Mouse (Mus musculus): ENCODE measurements around the gene Cort. TPM values are rescaled to one million over a fixed set of nuclear protein-coding genes. Genes with fewer than 3 reads are reported as not detected.
"Not testable (repeated sequence)": the region's sequence is repeated elsewhere in the genome, so short reads cannot be mapped to it uniquely, and the experiment has no call there.

Cort gene
- not detected in 2 replicates for polyA plus RNA-seq (2015; fragmentation: Nextera tagmentation; extraction: Ambion mirVana)

DNA sequence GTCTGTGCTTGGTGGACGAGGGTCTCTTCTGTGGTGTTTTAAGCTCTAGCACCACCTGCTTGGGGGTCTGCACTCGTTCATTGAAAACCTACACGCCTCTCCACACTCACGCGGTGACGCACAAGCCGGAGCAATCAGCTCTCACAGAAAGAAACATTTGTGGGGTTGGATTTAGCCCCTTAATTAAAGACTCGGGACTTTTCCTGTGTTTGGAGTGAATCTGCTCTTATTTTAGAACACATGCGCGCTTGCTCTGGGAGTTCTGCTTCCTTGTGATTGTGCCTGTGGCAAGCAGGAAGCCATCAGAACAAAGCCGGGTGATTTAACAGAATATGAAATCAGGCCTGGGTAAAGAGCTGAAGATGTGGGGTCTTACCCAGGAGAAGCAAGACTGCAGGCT, at the start of gene Cort:
Cort (minus strand) TSS at position 101 of the 400 bp plus-strand sequence.
- Histone ChIP-seq H3K27ac (ENCODE audit: low read length) (no peak within 1 kb of the TSS), H3K4me2 (ENCODE audit: low read depth, low read length) (no peak within 1 kb of the TSS), H3K4me3 (replicated peaks; ENCODE audit: low read length) (no peak within 1 kb of the TSS), H3K27me3 (ENCODE audit: control insufficient read depth, insufficient read depth, low read length) (no peaks in the 10 kb centered on the region), H3K36me3 (ENCODE audit: control insufficient read depth, insufficient read depth, low read length) (no peaks in the 10 kb centered on the region), H3K9ac (ENCODE audit: low read length) (no peak within 1 kb of the TSS), H3K9me3 (replicated peaks; ENCODE audit: control insufficient read depth, low read length) (no peaks in the 10 kb centered on the region), H3K4me1 (ENCODE audit: control insufficient read depth, insufficient read depth, low read length) (no peaks in the 10 kb centered on the region)
- no peak for ATAC-seq (ENCODE audit: insufficient read depth, low FRiP score)
- WGBS = 76% methylated on average over 11 of the region's 11 CpGs

DNA sequence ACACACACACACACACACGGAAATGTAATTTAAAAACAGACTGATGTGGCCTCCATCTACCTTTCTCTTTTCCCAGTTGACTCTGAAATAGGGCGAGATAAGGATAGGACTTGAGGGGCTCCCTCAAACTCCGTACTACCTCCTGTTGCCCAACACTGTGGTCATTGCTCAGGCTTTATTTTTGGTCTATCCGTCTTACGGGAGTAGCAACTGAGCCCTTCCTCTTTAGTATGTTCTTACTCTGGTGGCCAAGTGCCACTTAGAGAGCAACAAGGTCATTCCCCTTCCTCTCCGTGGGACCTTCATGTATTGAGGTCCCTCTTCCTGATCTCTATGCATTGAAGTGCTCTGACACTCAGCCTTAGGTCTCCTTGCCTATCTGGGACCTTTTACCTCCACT, 47.1 kb upstream of the Cort start:
- H3K9ac ChIP-seq (ENCODE audit: low read length) = no peak overlapping the region
- no peak overlapping the region for H3K4me2 ChIP-seq (ENCODE audit: low read depth, low read length)
- no peaks in the 10 kb centered on the region for H3K27me3 ChIP-seq (ENCODE audit: control insufficient read depth, insufficient read depth, low read length)
- 86% methylated on average over 6 of the region's 6 CpGs for WGBS
- H3K4me1 ChIP-seq (ENCODE audit: control insufficient read depth, insufficient read depth, low read length) = peaks cover 8% of the 10 kb centered on the region
- no peaks in the 10 kb centered on the region for H3K9me3 ChIP-seq (replicated peaks; ENCODE audit: control insufficient read depth, low read length)
- no peak overlapping the region for H3K27ac ChIP-seq (ENCODE audit: low read length)
- no peak overlapping the region for H3K4me3 ChIP-seq (replicated peaks; ENCODE audit: low read length)
- no peak for ATAC-seq (ENCODE audit: insufficient read depth, low FRiP score)
- H3K36me3 ChIP-seq (ENCODE audit: control insufficient read depth, insufficient read depth, low read length) = no peaks in the 10 kb centered on the region

GRCm38 (mm10) chr4:149172666-149173065, 46.1 kb upstream of the Cort start:
- no peak overlapping the region for H3K4me2 ChIP-seq (ENCODE audit: low read depth, low read length)
- no peaks in the 10 kb centered on the region for H3K36me3 ChIP-seq (ENCODE audit: control insufficient read depth, insufficient read depth, low read length)
- H3K4me1 ChIP-seq (ENCODE audit: control insufficient read depth, insufficient read depth, low read length) = peaks cover 8% of the 10 kb centered on the region
- H3K27ac ChIP-seq (ENCODE audit: low read length) = peak overlapping the region; percentile 79
- ATAC-seq (ENCODE audit: insufficient read depth, low FRiP score) = no peak
- no peaks in the 10 kb centered on the region for H3K27me3 ChIP-seq (ENCODE audit: control insufficient read depth, insufficient read depth, low read length)
- H3K9me3 ChIP-seq (replicated peaks; ENCODE audit: control insufficient read depth, low read length) = no peaks in the 10 kb centered on the region
- 53% methylated on average over 2 of the region's 2 CpGs for WGBS
- H3K9ac ChIP-seq (ENCODE audit: low read length) = 0 out of 2 replicates have a peak overlapping the region, but pooled peaks have one; percentile 5
- H3K4me3 ChIP-seq (replicated peaks; ENCODE audit: low read length) = no peak overlapping the region

- Histone ChIP-seq H3K36me3 (ENCODE audit: control insufficient read depth, insufficient read depth, low read length) (no peaks in the 10 kb centered on the region), H3K4me2 (ENCODE audit: low read depth, low read length) (no peak overlapping the region), H3K27ac (ENCODE audit: low read length) (peak overlapping the region; percentile 92), H3K27me3 (ENCODE audit: control insufficient read depth, insufficient read depth, low read length) (no peaks in the 10 kb centered on the region), H3K4me3 (replicated peaks; ENCODE audit: low read length) (no peak overlapping the region), H3K4me1 (ENCODE audit: control insufficient read depth, insufficient read depth, low read length) (peaks cover 8% of the 10 kb centered on the region), H3K9me3 (replicated peaks; ENCODE audit: control insufficient read depth, low read length) (no peaks in the 10 kb centered on the region), H3K9ac (ENCODE audit: low read length) (peak overlapping the region; percentile 11; the same call in 1 of the 2 replicates)
- 74% methylated on average over 5 of the region's 5 CpGs for WGBS
- ATAC-seq (ENCODE audit: insufficient read depth, low FRiP score) = no peak
Measured at GRCm38 (mm10) chr4:149172083-149172482, 45.5 kb upstream of the Cort start.

DNA sequence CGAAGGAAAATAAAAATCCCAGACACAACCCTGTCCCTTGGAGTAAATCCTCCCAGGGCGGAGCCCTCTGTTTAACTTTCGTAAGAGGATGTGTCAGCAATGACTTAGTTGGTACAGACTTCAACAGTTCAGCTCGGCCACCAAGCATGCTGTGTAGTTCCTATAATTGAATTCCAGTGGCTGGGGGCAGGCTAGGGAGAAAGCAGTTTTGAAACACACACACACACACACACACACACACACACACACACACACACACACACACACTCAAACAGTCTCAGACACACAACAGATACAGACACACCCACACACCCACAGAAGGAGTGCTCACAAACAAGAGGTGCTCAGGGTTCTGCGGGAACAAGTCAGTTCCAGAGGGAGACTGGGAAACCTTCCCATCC, 45.0 kb upstream of the Cort start:
- Histone ChIP-seq H3K36me3 (ENCODE audit: control insufficient read depth, insufficient read depth, low read length) (no peaks in the 10 kb centered on the region), H3K9ac (ENCODE audit: low read length) (no peak overlapping the region), H3K4me2 (ENCODE audit: low read depth, low read length) (no peak overlapping the region), H3K4me3 (replicated peaks; ENCODE audit: low read length) (no peak overlapping the region), H3K4me1 (ENCODE audit: control insufficient read depth, insufficient read depth, low read length) (peaks cover 8% of the 10 kb centered on the region), H3K9me3 (replicated peaks; ENCODE audit: control insufficient read depth, low read length) (no peaks in the 10 kb centered on the region), H3K27ac (ENCODE audit: low read length) (peak overlapping the region; percentile 92), H3K27me3 (ENCODE audit: control insufficient read depth, insufficient read depth, low read length) (no peaks in the 10 kb centered on the region)
- ATAC-seq (ENCODE audit: insufficient read depth, low FRiP score) = no peak
- whole genome bisulfite sequencing = 42% methylated on average over 5 of the region's 5 CpGs

GRCm38 (mm10) chr4:149170394-149170931, 43.9 kb upstream of the Cort start:
- WGBS = 38% methylated on average over 7 of the region's 7 CpGs
- peak overlapping the region; percentile 23; the same call in 1 of the 2 replicates for H3K9ac ChIP-seq (ENCODE audit: low read length)

GRCm38 (mm10) chr4:149169926-149170325, 43.4 kb upstream of the Cort start:
- Histone ChIP-seq H3K27ac (ENCODE audit: low read length) (peak overlapping the region; percentile 92), H3K9ac (ENCODE audit: low read length) (peak overlapping the region; percentile 23; the same call in 1 of the 2 replicates), H3K4me1 (ENCODE audit: control insufficient read depth, insufficient read depth, low read length) (peaks cover 16% of the 10 kb centered on the region)
- 56% methylated on average over 7 of the region's 8 CpGs for WGBS
- not testable (repeated sequence) for H3K36me3 ChIP-seq (ENCODE audit: control insufficient read depth, insufficient read depth, low read length); ATAC-seq (ENCODE audit: insufficient read depth, low FRiP score); H3K4me3 ChIP-seq (replicated peaks; ENCODE audit: low read length); H3K9me3 ChIP-seq (replicated peaks; ENCODE audit: control insufficient read depth, low read length); H3K27me3 ChIP-seq (ENCODE audit: control insufficient read depth, insufficient read depth, low read length); H3K4me2 ChIP-seq (ENCODE audit: low read depth, low read length)

More at GRCm38 (mm10) chr4:149170394-149170931, 43.9 kb upstream of the Cort start:
- Histone ChIP-seq H3K4me1 (ENCODE audit: control insufficient read depth, insufficient read depth, low read length) (peaks cover 13% of the 10 kb centered on the region), H3K4me3 (replicated peaks; ENCODE audit: low read length) (no peak overlapping the region), H3K27ac (ENCODE audit: low read length) (peak overlapping the region; percentile 92), H3K4me2 (ENCODE audit: low read depth, low read length) (0 out of 2 replicates have a peak overlapping the region, but pooled peaks have one; percentile 27), H3K27me3 (ENCODE audit: control insufficient read depth, insufficient read depth, low read length) (no peaks in the 10 kb centered on the region), H3K36me3 (ENCODE audit: control insufficient read depth, insufficient read depth, low read length) (no peaks in the 10 kb centered on the region), H3K9me3 (replicated peaks; ENCODE audit: control insufficient read depth, low read length) (no peaks in the 10 kb centered on the region)
- ATAC-seq (ENCODE audit: insufficient read depth, low FRiP score) = peak; percentile 22; the same call in 1 of the 2 replicates

GRCm38 (mm10) chr4:149168016-149168415, 41.5 kb upstream of the Cort start:
- ATAC-seq (ENCODE audit: insufficient read depth, low FRiP score) = no peak
- no peak overlapping the region for H3K27ac ChIP-seq (ENCODE audit: low read length)
- H3K9me3 ChIP-seq (replicated peaks; ENCODE audit: control insufficient read depth, low read length) = no peaks in the 10 kb centered on the region
- H3K27me3 ChIP-seq (ENCODE audit: control insufficient read depth, insufficient read depth, low read length) = no peaks in the 10 kb centered on the region
- no peaks in the 10 kb centered on the region for H3K36me3 ChIP-seq (ENCODE audit: control insufficient read depth, insufficient read depth, low read length)
- H3K4me2 ChIP-seq (ENCODE audit: low read depth, low read length) = peak overlapping the region; percentile 90; the same call in 1 of the 2 replicates
- H3K4me1 ChIP-seq (ENCODE audit: control insufficient read depth, insufficient read depth, low read length) = peaks cover 16% of the 10 kb centered on the region
- WGBS = 66% methylated on average over 2 of the region's 2 CpGs
- H3K9ac ChIP-seq (ENCODE audit: low read length) = no peak overlapping the region
- peak overlapping the region; percentile 93; the same call in 1 of the 2 replicates for H3K4me3 ChIP-seq (replicated peaks; ENCODE audit: low read length)

- Histone ChIP-seq H3K27me3 (ENCODE audit: control insufficient read depth, insufficient read depth, low read length) (no peaks in the 10 kb centered on the region), H3K4me2 (ENCODE audit: low read depth, low read length) (peak overlapping the region; percentile 90), H3K9me3 (replicated peaks; ENCODE audit: control insufficient read depth, low read length) (no peaks in the 10 kb centered on the region), H3K27ac (ENCODE audit: low read length) (peak overlapping the region; percentile 89), H3K36me3 (ENCODE audit: control insufficient read depth, insufficient read depth, low read length) (no peaks in the 10 kb centered on the region), H3K9ac (ENCODE audit: low read length) (peak overlapping the region; percentile 76), H3K4me1 (ENCODE audit: control insufficient read depth, insufficient read depth, low read length) (peaks cover 12% of the 10 kb centered on the region), H3K4me3 (replicated peaks; ENCODE audit: low read length) (peak overlapping the region; percentile 93)
- WGBS = 1% methylated on average over 27 of the region's 27 CpGs
- peak; percentile 18; the same call in 1 of the 2 replicates for ATAC-seq (ENCODE audit: insufficient read depth, low FRiP score)
Measured at GRCm38 (mm10) chr4:149166957-149167611, 40.5 kb upstream of the Cort start.
